Mouse (Mus musculus): ENCODE results near the gene Zfp292.
"Not testable (repeated sequence)": the region's sequence is repeated elsewhere in the genome, so short reads cannot be mapped to it uniquely, and the experiment has no call there.

Zfp292 gene

GRCm38 (mm10) chr4:34882818-34883217 is at the start of gene Zfp292:
Gene Zfp292 (minus strand): TSS chr4:34882960.
- CTCF ChIA-PET = interaction anchor here (0.6 kb wide), 1 partner anchor 37 kb away, joined by 10 read pairs; no protein-coding TSS in a partner anchor

- CTCF ChIA-PET = not testable (repeated sequence)
Measured at GRCm38 (mm10) chr4:34928386-34928785, 45.6 kb upstream of the Zfp292 start.

DNA sequence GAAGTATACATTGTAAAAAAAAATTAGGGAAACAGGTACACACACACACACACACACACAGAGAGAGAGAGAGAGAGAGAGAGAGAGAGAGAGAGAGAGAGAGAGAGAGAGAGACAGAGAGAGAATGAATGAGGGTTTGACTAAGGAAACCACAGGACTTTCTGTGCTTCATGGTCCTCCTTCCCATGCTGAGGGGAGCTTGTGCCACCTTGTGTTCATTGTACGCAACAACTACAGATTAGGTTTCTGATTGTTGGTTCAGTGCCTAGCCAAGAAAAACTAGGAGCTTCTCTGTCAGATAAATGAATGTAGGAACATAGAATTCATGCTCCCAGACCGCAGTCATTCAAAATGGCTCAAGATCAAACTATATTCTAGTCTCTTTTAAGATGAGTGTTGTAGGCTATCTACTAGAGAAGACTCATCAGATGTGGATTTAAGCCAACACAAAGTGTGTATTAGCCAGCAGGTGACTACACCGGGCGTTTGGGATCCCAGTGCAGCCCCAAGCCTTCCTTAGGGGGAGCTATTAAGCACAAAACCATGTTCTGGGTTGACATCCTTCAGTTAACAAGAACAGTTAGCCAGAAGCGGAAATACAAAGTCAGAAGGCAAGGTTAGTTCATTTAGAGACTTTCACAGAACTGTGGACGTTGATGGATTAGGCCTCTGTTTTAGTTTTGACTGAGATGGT is 39.6 kb upstream of the Zfp292 start:
- CTCF ChIA-PET = interaction anchor here (0.7 kb wide), 4 partner anchors 14 to 1580 kb away, joined by 3 to 17 read pairs (median 10); no protein-coding TSS in a partner anchor

GRCm38 (mm10) chr4:34917400-34917799 is 34.6 kb upstream of the Zfp292 start:
- CTCF ChIA-PET = no interaction called here

DNA sequence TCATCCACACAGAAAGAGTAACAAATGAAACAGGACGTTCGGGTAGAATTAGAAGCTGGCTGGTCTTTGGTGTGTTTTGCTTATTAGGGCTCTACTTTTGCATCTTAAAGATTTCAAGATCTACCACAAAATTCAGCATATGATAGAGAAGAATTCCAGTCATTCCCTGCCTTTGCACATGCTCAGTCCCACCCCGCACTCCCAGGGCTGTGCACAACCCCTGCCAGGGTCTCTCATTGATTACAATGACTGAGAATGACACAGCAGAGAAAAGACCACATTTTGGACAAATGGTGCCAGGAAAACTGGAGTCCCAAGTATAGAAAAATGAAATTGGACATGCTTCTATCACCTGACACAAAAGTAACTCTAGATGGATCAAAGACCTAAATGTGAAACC is 29.4 kb upstream of the Zfp292 start:
- CTCF ChIA-PET = no interaction called here

DNA sequence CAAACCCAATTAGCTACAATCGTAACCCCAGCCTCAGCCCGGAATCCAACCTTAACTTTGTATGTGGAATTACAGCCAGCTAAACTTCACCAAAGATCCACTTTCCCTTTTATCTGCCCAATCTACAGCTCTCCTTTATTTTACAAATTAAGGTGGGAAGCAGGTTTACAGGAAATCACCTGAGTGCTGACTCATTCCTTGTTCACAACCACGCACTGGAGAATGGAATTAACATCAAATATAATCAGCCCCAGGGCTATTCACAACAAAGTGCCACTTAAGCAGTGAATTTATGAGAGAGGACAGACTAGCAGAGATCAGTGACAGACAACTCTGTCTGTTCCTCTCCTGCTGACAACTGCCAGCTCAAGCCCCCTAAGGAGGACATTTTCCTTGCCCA is 28.6 kb upstream of the Zfp292 start:
- CTCF ChIA-PET = no interaction called here

- CTCF ChIA-PET = interaction anchor here (0.6 kb wide), 1 partner anchor 14 kb away, joined by 9 read pairs; no protein-coding TSS in a partner anchor
Measured at GRCm38 (mm10) chr4:34908127-34908526, 25.4 kb upstream of the Zfp292 start.

DNA sequence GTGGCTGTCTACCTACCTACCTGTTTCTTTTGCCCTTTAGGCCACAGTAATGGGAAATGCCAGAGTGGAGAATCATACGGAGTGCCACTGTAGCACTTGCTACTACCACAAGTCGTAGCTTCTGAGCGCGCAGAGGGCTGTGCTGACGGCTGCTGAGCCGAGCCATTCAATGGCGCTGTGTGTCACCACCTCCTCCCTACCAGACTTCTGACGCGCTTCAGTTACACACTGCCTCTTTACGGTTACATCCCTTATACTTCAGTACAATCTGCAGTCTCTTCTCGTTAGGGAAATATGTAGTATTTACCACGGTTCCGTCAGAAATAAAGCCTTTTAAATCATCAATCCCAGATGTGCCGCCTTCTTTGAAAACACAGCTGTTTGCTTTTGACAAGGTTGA is 24.3 kb upstream of the Zfp292 start:
- CTCF ChIA-PET = no interaction called here

DNA sequence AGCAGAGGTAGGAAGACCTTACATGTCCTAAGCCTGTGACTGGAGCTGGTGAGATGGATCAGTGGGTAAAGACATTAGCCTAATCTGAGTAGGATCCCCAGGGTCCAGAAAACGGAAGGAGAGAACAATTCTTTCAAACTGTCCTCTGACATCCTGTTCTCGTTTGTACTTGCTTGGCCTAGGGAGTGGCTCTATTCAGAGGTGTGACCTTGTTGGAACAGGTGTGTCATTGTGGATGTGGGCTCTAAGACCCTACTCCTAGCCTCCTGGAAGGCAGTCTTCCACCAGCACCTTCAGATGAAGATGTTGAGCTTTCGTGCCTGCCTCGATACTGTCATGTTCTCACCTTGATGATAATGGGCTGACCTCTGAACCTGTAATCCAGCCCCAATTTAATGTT is 23.4 kb upstream of the Zfp292 start:
- CTCF ChIA-PET = interaction anchor here (0.6 kb wide), 1 partner anchor 1470 kb away, joined by 3 read pairs; no protein-coding TSS in a partner anchor

- CTCF ChIA-PET = interaction anchor here (0.5 kb wide), 1 partner anchor 286 kb away, joined by 7 read pairs; no protein-coding TSS in a partner anchor
Measured at GRCm38 (mm10) chr4:34905396-34905795, 22.6 kb upstream of the Zfp292 start.

DNA sequence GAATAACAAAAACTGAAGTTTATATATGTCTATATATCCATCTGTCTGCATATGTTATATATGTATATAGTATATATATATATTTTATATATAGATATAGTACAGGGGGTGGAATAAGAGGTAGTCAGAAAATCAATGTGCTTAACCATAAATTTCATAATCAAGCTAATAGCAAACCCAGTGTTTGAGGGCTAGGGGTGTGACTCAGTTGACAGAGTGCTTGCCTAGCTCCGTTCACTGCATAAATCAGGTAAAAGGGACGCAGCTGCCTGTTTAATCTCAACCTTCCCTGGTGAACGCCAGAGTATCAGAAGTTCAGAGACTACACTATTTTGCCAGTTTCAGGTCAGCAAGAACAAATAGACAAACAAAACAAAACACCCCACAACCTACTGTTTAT is 18.8 kb upstream of the Zfp292 start:
- CTCF ChIA-PET = not testable (repeated sequence)

- CTCF ChIA-PET = no interaction called here
Measured at GRCm38 (mm10) chr4:34901166-34901565, 18.4 kb upstream of the Zfp292 start.

GRCm38 (mm10) chr4:34900155-34900554 is 17.4 kb upstream of the Zfp292 start:
- CTCF ChIA-PET = no interaction called here

DNA sequence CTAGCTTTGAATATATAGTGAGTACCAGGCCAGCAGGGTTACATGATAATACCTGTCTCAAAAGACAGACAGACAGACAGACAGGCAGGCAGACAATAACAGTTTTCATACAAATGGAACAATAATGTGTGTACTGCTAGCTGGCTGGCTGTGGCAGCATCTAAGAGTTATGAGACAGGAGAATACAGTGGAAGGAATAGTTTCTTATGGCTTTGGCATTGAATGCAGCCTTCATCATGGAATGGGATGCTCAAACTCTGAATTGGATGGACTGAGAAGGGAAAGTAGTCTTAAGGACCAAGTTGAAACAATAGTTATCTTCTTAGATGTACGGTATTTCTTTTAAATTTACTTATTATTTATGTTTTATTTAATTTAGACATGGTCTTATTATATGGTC is 16.6 kb upstream of the Zfp292 start:
- CTCF ChIA-PET = no interaction called here

DNA sequence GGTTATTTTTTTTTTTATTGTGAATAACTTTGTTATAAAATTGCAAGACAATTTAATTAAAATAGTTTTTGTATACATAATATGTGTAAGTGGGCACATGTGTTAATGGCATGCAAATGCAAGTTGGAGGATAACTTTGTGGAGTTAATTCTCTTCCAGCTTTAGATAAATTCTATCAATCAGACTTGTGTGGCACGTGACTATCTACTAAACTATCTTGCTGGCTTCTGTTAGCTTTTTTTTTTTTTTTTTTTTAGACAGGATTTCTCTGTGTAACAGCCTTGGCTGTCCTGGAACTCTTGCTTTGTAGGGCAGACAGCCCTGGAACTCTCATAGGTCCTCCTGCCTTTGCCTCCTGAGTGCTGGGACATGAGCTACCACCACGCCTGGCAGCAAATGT is 15.7 kb upstream of the Zfp292 start:
- CTCF ChIA-PET = interaction anchor here (0.6 kb wide), 1 partner anchor 105 kb away, joined by 3 read pairs; no protein-coding TSS in a partner anchor

DNA sequence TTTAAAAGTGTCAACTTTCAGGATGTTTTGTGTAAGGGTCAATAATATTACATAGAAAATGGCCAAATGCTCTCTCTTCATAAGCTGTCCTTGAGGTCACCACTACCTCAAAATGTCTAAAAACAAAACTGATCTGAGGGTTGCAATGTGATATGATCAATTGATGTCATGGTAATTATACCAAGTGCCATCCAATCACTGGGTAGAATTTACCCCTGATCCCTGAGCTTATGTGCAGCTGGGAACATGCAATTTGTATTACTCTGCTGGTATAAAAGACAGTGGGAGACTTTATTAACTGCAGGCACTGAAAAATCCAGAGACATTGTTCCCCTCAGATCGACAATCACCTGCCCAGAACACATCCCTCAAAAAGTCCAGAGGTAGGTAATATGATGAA is 10.7 kb upstream of the Zfp292 start, which contains the start of gene Cga:
Cga (plus strand) TSS at position 301 of the 400 bp plus-strand sequence.
- CTCF ChIA-PET = interaction anchor here (0.7 kb wide), 1 partner anchor 52 kb away, joined by 3 read pairs; no protein-coding TSS in a partner anchor

DNA sequence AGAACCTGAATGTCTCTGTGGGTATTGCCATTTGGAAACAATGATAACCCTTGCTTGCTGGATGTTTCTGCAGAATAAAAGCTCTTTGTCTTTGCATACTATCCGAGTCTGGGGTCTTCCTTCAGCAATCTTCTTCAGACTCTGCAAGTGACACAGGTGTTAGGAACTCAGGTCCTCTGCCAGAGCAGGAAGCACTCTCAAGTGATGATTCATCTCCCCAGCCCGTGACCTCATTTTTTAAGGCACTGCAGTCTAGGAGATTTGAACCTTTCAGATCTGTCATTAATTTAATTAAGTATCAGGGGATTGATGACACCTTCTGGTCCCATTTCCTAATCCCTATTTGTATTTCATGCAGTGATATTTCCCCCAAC is 7.0 kb upstream of the Zfp292 start:
- CTCF ChIA-PET = interaction anchor here (0.7 kb wide), 1 partner anchor 157 kb away, joined by 4 read pairs; no protein-coding TSS in a partner anchor

DNA sequence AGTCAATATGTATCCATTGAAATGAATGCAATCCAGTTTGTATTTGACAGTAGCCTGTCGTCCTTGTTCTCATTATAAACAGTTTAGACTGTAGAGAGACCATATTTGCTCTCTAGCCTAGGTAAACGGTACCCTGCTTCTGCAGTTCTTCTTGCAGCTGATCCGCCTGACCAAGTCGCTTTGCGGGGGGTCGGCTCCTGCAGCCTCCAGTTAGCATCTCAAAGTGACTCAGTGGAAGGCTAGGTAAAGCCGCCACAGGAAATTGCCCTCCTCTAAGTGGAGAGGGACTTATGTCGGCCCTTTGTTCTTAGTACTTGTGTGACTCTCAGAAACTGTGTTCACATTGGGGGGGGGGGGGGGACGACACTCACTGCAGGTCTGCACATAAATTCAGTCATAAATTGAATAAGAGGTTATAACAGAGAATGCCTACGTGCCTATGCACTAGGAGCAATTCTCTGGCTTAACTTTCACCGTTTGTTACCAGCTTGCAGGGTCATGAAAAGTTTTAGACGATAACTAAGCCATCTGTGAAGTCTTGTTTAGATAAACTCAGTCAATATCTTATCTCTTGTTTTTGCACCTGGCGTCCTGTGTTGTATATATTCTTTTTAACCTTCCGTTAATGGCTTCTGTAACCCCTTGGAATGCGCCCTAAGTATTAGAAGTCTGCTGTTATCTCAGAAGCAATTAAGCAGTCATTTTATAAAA is 6.5 kb upstream of the Zfp292 start:
- CTCF ChIA-PET = interaction anchor here (0.5 to 0.7 kb wide), 2 partner anchors 19 to 156 kb away, joined by 4 to 15 read pairs; no protein-coding TSS in a partner anchor

DNA sequence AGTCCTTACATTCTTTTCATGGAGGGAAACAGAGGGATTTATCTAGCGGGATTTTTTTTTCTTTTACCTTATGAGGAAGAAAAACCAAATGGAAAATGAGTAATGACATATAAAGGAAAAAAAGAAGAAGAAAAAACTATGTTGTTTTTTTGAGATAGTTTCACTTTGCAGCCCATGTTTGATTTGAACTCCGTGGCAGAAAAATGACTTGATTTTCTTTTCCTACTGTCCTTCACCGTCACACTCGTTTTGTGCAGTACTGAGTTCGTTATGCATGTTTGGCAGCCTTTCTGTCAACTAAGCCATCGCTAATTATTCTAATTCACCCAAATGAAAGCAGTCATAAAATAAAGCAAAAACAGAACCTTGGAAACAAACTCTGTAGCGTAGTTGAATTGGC is 4.5 kb upstream of the Zfp292 start:
- CTCF ChIA-PET = no interaction called here

DNA sequence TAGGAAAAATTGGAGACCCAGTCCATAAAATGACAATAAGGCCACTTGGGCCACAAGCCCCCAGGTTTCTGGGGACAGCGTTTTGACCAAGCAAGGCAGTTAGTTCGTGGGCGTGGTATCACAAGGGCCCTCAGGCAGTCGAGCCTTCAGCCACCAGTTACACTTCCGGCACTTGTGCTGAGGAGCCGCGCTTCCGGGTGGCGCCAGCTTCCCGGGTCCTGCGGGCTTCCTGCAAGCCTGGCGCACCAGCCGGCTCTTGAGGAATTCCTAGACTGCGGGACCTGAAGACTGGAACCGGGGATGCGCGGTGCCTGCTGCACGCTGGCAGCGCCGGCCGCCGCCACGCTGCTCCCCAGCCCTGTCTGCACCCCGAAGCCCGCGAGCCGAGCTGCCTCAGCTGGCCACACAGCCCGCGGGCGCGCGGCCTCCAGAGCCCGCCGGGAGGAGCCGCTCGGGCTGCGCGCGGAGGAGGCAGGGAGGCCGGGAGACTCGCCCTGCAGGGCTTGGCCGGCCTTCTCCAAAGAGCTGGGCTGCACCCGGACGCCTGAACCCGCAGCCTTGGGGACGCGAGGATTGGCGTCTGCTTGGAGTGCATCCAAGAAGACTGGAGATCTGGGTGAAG is 3.8 kb upstream of the Zfp292 start:
- CTCF ChIA-PET = no interaction called here

DNA sequence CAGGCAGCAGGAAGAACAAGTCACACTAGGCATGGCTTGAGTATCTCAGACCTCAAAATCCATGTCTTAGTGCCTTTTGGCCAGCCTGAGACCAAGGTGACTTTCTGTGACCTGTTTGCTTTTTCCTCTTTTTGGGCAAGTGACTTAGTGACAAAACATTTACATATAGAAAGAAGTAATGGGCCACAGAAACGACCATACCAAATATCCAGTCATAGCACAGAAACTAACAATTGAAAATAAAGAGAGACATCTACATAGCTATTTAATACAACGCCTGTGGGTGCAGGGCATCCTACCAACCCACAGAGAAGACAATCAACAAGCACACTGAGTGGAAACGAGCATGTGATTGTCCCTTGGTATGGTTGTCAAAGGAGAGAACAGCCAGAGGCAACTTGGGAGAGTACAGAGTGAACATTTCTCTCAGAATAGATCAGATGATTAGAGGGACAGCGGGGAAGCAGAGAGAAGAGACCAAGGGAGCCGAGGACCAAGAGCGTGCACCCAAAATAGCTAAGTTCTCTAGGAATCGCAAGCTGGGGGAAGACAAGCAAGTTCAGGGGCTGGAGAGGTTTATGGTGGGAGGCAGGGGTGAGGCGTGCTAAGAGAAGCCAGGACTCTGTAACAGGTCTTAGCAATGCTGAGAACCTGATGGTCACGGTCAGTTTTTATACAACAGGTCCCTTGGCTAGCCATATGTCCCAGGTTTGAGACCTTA is 3.0 kb upstream of the Zfp292 start:
- CTCF ChIA-PET = no interaction called here
